Mouse (Mus musculus) liver, embryonic 16.5 days (tissue): ENCODE results near the gene Ergic3. TPM values are rescaled to one million over a fixed set of nuclear protein-coding genes. Genes with fewer than 3 reads are reported as not detected.

Experiments
- ATAC-seq: fragments of 200-750 bp; cut with Nextera tagmentation; 2 replicates; pipeline ENCODE4 v1.8.0; 2017; ENCODE audit warnings: low read depth, mild to moderate bottlenecking, moderate number of reproducible peaks, moderate library complexity
- H3K27ac ChIP-seq: fragments of 300-500 bp; sonication (generic); 2 replicates; pipeline ENCODE4 v1.5.1; 2014; ENCODE audit warnings: mild to moderate bottlenecking, low read length
- H3K27me3 ChIP-seq: fragments of 300-500 bp; sonication (generic); 2 replicates; pipeline ENCODE4 v1.6.1; 2014; ENCODE audit warnings: low read depth, low read length, mixed read lengths; ENCODE audit not compliant: control insufficient read depth, insufficient read depth
- H3K36me3 ChIP-seq: fragments of 300-500 bp; sonication (generic); 2 replicates; pipeline ENCODE4 v1.6.1; 2014; ENCODE audit warnings: mild to moderate bottlenecking; ENCODE audit not compliant: control insufficient read depth, insufficient read depth
- H3K4me1 ChIP-seq: fragments of 300-500 bp; sonication (generic); 2 replicates; pipeline ENCODE4 v1.6.1; 2014; ENCODE audit warnings: low read depth, low read length, mixed read lengths; ENCODE audit not compliant: control insufficient read depth
- H3K4me2 ChIP-seq: fragments of 300-500 bp; sonication (generic); 2 replicates; pipeline ENCODE4 v1.6.1; 2014; ENCODE audit warnings: low read depth, low read length, mixed read lengths
- H3K4me3 ChIP-seq: fragments of 300-500 bp; sonication (generic); 2 replicates; pipeline ENCODE4 v1.5.1; 2014; ENCODE audit warnings: low read depth, mild to moderate bottlenecking, low read length
- H3K9ac ChIP-seq: fragments of 300-500 bp; sonication (generic); 2 replicates; pipeline ENCODE4 v1.6.1; 2014; ENCODE audit warnings: low read depth, low read length
- H3K9me3 ChIP-seq: fragments of 300-500 bp; sonication (generic); replicated peaks from 2 replicates; pipeline ENCODE4 v1.6.1; 2016; ENCODE audit warnings: low read length; ENCODE audit not compliant: control insufficient read depth
- WGBS: fragments of 180-500 bp; shearing (Covaris S2); extraction: QIAGEN DNeasy Blood & Tissue Kit; methylation state at CpG from one replicate; pipeline ENCODE4 v1.1.7; 2014; ENCODE audit not compliant: insufficient replicate concordance; 5-methylcytosine and 5-hydroxymethylcytosine counted together
- polyA plus RNA-seq: library from polyadenylated mRNA; unstranded; fragments of >200 nt; fragmentation: Nextera tagmentation; extraction: Ambion mirVana; gene quantifications from 2 replicates; pipeline ENCODE4 v1.2.1, GENCODE M21; 2015

The Ergic3 gene
- polyA plus RNA-seq, 1 experiment from 2014 or later, result 93.9 TPM

GRCm38 (mm10) chr2:156039390-156039789 lies 31.5 kb downstream of the Ergic3 start:
- no peak for ATAC-seq
- no peaks in the 10 kb centered on the region for H3K27me3 ChIP-seq
- no peak overlapping the region for H3K27ac ChIP-seq
- H3K9ac ChIP-seq, result no peak overlapping the region
- 77% methylated on average over 3 of the region's 3 CpGs for WGBS
- H3K4me2 ChIP-seq, result no peak overlapping the region
- H3K36me3 ChIP-seq, result no peaks in the 10 kb centered on the region
- H3K4me3 ChIP-seq, result no peak overlapping the region
- no peaks in the 10 kb centered on the region for H3K4me1 ChIP-seq
- no peaks in the 10 kb centered on the region for H3K9me3 ChIP-seq

GRCm38 (mm10) chr2:156042903-156043302 lies 35.1 kb downstream of the Ergic3 start:
- no peak for ATAC-seq
- Histone ChIP-seq H3K27me3 (peaks cover 2% of the 10 kb centered on the region), H3K4me2 (no peak overlapping the region), H3K9me3 (no peaks in the 10 kb centered on the region), H3K36me3 (no peaks in the 10 kb centered on the region), H3K27ac (no peak overlapping the region), H3K4me3 (no peak overlapping the region), H3K9ac (no peak overlapping the region), H3K4me1 (no peaks in the 10 kb centered on the region)
- WGBS, result 58% methylated on average over 8 of the region's 8 CpGs

GRCm38 (mm10) chr2:156047929-156048328 lies 40.1 kb downstream of the Ergic3 start:
- Histone ChIP-seq H3K27me3 (peaks cover 6% of the 10 kb centered on the region), H3K4me1 (no peaks in the 10 kb centered on the region), H3K9me3 (no peaks in the 10 kb centered on the region), H3K4me2 (no peak overlapping the region), H3K27ac (no peak overlapping the region), H3K4me3 (no peak overlapping the region), H3K36me3 (no peaks in the 10 kb centered on the region), H3K9ac (no peak overlapping the region)
- WGBS, result 10% methylated on average over 19 of the region's 19 CpGs
- no peak for ATAC-seq

- Histone ChIP-seq H3K9me3 (no peaks in the 10 kb centered on the region), H3K36me3 (no peaks in the 10 kb centered on the region), H3K4me3 (no peak within 1 kb of the TSS), H3K9ac (no peak within 1 kb of the TSS), H3K4me1 (no peaks in the 10 kb centered on the region), H3K27me3 (peaks cover 4% of the 10 kb centered on the region), H3K4me2 (no peak within 1 kb of the TSS), H3K27ac (no peak within 1 kb of the TSS)
- WGBS, result 68% methylated on average over 9 of the region's 9 CpGs
- no peak for ATAC-seq
These were observed 45.0 kb downstream of the Ergic3 start, which contains the start of gene Fer1l4 for GRCm38 (mm10) chr2:156052816-156053215. Fer1l4 (minus strand) TSS chr2:156052947.

GRCm38 (mm10) chr2:156065099-156066041 lies 57.5 kb downstream of the Ergic3 start, which contains the start of gene Spag4:
Spag4 (plus strand) TSS chr2:156065175.
- peak within 1 kb of the TSS; percentile 79 for H3K4me3 ChIP-seq
- peak within 1 kb of the TSS; percentile 99 for H3K4me2 ChIP-seq
- peaks cover 11% of the 10 kb centered on the region for H3K4me1 ChIP-seq
- H3K36me3 ChIP-seq, result no peaks in the 10 kb centered on the region
- H3K9me3 ChIP-seq, result no peaks in the 10 kb centered on the region
- 1% methylated on average over 75 of the region's 81 CpGs for WGBS
- peak within 1 kb of the TSS; percentile 75 for H3K9ac ChIP-seq
- peak; percentile 84 for ATAC-seq
- peak within 1 kb of the TSS; percentile 56 for H3K27ac ChIP-seq
- H3K27me3 ChIP-seq, result peaks cover 3% of the 10 kb centered on the region

- Histone ChIP-seq H3K27me3 (peaks cover 3% of the 10 kb centered on the region), H3K27ac (no peak overlapping the region), H3K9ac (peak overlapping the region; percentile 75; the same call in 1 of the 2 replicates), H3K4me3 (peak overlapping the region; percentile 79), H3K9me3 (no peaks in the 10 kb centered on the region), H3K36me3 (no peaks in the 10 kb centered on the region), H3K4me1 (peaks cover 11% of the 10 kb centered on the region), H3K4me2 (peak overlapping the region; percentile 99)
- ATAC-seq, result no peak
- WGBS, result 39% methylated on average over 10 of the region's 10 CpGs
These were observed 58.3 kb downstream of the Ergic3 start for GRCm38 (mm10) chr2:156066126-156066525.

Other genes starting within 250 kb of the Ergic3 start
- not detected in 2 replicates for gene Mmp24, start 232.7 kb upstream of the Ergic3 start, polyA plus RNA-seq
- gene BC029722, start 188.6 kb upstream of the Ergic3 start, polyA plus RNA-seq, result 4.8 and 5.6 TPM in 2 replicates
- gene Eif6, start 181.1 kb upstream of the Ergic3 start, polyA plus RNA-seq, result 108 TPM in 2 replicates
- 0.08 and 0.14 TPM in 2 replicates for gene Fam83c, start 173.2 kb upstream of the Ergic3 start, polyA plus RNA-seq
- 26.5 and 34.1 TPM in 2 replicates for gene Uqcc1, start 77.7 kb upstream of the Ergic3 start, polyA plus RNA-seq
- not detected in 2 replicates for gene Gm15557, start 67.3 kb upstream of the Ergic3 start, polyA plus RNA-seq
- not detected in 2 replicates for gene Gdf5, start 62.7 kb upstream of the Ergic3 start, polyA plus RNA-seq
- gene Cep250, start 51.6 kb upstream of the Ergic3 start, polyA plus RNA-seq, result 6.6 and 7.0 TPM in 2 replicates
- gene 6430550D23Rik, start 68 bp upstream of the Ergic3 start, polyA plus RNA-seq, result 0.54 and 0.98 TPM in 2 replicates
- not detected in 2 replicates for gene Fer1l4, start 44.9 kb downstream of the Ergic3 start, polyA plus RNA-seq
- gene Spag4, start 57.1 kb downstream of the Ergic3 start, polyA plus RNA-seq, result 0.54 and 0.72 TPM in 2 replicates
- gene Cpne1, start 103.9 kb downstream of the Ergic3 start, polyA plus RNA-seq, result 19.4 and 22.6 TPM in 2 replicates
- 7.8 and 8.9 TPM in 2 replicates for gene Rbm12, start 103.9 kb downstream of the Ergic3 start, polyA plus RNA-seq
- 5.4 and 6.2 TPM in 2 replicates for gene Gm28036, start 119.0 kb downstream of the Ergic3 start, polyA plus RNA-seq
- gene Romo1, start 136.0 kb downstream of the Ergic3 start, polyA plus RNA-seq, result 180 and 191 TPM in 2 replicates
- 44.5 and 44.7 TPM in 2 replicates for gene Nfs1, start 136.1 kb downstream of the Ergic3 start, polyA plus RNA-seq
- gene Rbm39, start 172.2 kb downstream of the Ergic3 start, polyA plus RNA-seq, result 229 and 233 TPM in 2 replicates
- 10.9 and 13.8 TPM in 2 replicates for gene Phf20, start 188.4 kb downstream of the Ergic3 start, polyA plus RNA-seq